Mouse (Mus musculus) embryo, embryonic 11.5 days (tissue): ENCODE results near the gene Card6.

Source experiments
- DNase-seq: peaks from one replicate; pipeline ENCODE4 v3.0.0-alpha.2; 2012; ENCODE audit warnings: low read depth, low spot score

Card6 gene

GRCm38 (mm10) chr15:5088850-5089608, 19.3 kb downstream of the Card6 start:
- DNase-seq = no peak

GRCm38 (mm10) chr15:5086162-5086561, 22.2 kb downstream of the Card6 start:
- DNase-seq = peak; percentile 20

DNA sequence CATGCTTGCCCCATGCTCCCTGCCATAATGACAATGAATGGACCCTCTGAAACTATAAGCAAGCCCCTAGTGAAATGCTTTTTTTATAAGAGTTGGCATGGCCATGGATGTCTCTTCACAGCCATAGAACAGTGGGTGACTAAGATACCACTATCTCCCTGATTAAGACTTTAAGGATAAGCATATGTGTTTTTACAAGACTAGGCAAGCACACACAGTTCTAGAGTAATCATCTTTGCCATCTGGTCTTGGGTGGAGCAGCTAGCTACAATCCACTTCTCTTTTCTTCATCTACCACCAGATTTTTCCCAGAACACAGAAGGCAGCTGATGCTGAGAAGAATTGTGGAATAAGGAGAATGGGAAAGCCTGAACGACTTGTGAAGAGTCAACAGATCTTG, 27.1 kb downstream of the Card6 start:
- DNase-seq = no peak

DNA sequence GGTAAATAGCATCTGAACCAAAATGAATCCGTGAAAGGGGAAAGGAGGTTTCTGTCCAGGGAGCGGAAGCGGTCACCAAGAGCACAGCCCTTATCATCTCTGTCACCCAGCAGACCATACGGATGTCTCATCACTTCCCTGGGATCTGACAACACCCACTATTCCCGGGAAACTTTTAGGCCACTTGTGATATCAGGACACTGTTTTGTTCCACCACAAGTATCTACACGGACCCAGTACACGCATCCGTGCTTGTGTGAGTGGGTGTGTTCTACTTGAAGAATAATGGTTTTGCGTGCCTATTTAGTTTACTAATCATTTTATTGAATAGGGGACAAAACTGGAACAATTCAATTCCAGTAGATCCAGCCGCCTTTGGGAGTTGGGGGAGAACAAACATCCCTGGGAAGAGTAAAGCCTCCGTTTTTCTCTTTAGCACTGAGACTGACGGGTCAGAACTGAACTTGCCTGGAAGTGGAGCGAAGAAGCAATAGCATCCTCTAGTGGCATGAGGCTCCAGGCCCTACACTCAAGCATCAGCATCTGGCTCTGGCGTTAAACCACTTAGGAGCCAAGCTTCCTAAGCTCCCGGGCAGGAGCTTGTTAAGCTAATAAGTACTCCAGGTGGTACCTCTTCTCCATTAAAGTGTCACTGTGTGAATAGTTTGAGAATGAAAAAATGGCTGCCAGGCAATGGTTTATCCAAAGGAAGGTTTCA, 39.4 kb downstream of the Card6 start:
- peak; percentile 26 for DNase-seq

DNA sequence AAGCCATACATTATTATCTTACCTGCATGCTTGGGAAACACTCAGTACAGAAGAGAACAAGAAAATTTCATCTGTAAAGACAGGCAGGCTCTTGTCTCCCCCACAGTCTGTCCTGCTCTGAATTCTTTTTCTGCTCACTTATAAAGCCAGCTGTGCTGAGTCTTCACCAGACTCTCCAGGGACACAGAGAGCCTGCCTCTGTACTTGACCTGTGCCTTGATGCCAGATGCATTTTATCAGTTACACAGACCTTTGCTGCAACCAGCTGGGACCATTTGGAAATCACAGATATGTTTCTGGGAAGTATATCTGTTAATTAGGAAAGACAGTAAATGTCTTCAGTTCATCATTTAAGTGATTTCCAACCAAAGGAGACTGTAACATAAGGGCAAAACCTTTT, 44.7 kb downstream of the Card6 start, which contains the start of gene C7:
TSS of gene C7 (minus strand) at position 106 of the 400 bp plus-strand sequence.
- DNase-seq = no peak
